Mouse (Mus musculus) E14TG2a.4 (cell line): Measurements from ENCODE around the gene Schip1.
A peak's percentile ranks its signal among the peaks of the same experiment; 100 is the strongest.

Experiments
- H3K27me3 ChIP-seq: 2 replicates; pipeline ENCODE4 v1.6.1; 2014; ENCODE audit warnings: low read length, control low read depth; ENCODE audit not compliant: insufficient read depth
- H3K36me3 ChIP-seq: 2 replicates; pipeline ENCODE4 v1.6.1; 2014; ENCODE audit warnings: low read length, control low read depth; ENCODE audit not compliant: insufficient read depth
- H3K4me1 ChIP-seq: replicated peaks from 2 replicates; pipeline ENCODE4 v1.6.1; 2014; ENCODE audit warnings: low read depth, low read length, control low read depth
- H3K4me3 ChIP-seq: replicated peaks from 2 replicates; pipeline ENCODE4 v1.5.1; 2014; ENCODE audit warnings: mild to moderate bottlenecking, low read length
- H3K9me3 ChIP-seq: 2 replicates; pipeline ENCODE4 v1.6.1; 2014; ENCODE audit warnings: low read length, control low read depth
- CTCF ChIP-seq: conservative IDR thresholded peaks from 2 replicates; pipeline ENCODE4 v1.5.1; 2014; ENCODE audit warnings: low read length
- NANOG ChIP-seq: IDR thresholded peaks from 2 replicates; pipeline ENCODE4 v1.6.1; 2014; ENCODE audit warnings: borderline replicate concordance, low read length, mixed read lengths
- POU5F1 ChIP-seq: IDR thresholded peaks from 2 replicates; pipeline ENCODE4 v1.6.1; 2014; ENCODE audit warnings: low read length, borderline replicate concordance

Gene Schip1

DNA sequence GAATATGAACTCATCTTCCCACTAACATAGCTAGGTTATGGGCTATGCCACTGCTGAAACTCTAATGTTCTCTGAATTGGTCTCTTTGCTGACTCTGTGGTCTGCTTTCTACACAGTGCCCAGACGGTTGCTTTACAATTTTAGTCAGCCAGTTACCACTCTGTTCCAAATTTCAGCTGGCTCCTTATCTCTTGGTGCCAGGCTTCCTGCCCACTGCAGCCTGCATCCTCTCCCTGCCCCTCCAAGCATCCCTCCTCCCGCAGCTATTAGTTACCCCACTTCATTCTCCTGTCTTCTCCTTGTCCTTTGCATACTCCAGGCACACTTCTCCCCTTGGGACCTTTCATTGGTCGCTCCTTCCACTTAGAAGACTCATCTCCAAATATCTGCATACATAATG is 96.2 kb downstream of the Schip1 start:
- no peaks in the 10 kb centered on the region for H3K36me3 ChIP-seq
- no peaks in the 10 kb centered on the region for H3K4me1 ChIP-seq
- peaks cover 3% of the 10 kb centered on the region; the same call in 1 of the 2 replicates for H3K9me3 ChIP-seq
- H3K4me3 ChIP-seq, result no peak overlapping the region
- no peak for TF ChIP-seq CTCF
- TF ChIP-seq NANOG, result no peak
- TF ChIP-seq POU5F1, result no peak
- H3K27me3 ChIP-seq, result no peaks in the 10 kb centered on the region

DNA sequence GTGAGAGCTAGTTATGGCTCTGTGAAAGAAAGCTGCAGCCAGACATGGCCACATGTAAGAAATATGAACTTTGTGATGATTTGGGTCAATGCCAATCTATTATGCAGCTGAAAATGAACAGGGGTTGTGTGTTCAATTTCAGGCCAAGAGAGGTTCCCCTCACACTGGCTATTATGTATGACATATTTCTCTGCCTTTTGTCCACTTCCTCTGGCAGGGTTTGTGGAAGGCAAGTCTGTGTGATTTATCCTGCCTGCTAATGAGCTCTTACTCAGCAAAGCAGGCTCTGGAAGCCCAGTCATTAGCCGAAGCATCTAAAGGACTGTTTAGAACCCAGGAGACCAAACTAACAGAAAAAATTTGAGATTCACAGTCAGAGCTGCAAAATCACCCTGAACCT is 113.6 kb downstream of the Schip1 start:
- Histone ChIP-seq H3K36me3 (no peaks in the 10 kb centered on the region), H3K27me3 (no peaks in the 10 kb centered on the region), H3K4me1 (no peaks in the 10 kb centered on the region), H3K9me3 (no peaks in the 10 kb centered on the region), H3K4me3 (no peak overlapping the region)
- TF ChIP-seq NANOG (no peak), POU5F1 (no peak)

DNA sequence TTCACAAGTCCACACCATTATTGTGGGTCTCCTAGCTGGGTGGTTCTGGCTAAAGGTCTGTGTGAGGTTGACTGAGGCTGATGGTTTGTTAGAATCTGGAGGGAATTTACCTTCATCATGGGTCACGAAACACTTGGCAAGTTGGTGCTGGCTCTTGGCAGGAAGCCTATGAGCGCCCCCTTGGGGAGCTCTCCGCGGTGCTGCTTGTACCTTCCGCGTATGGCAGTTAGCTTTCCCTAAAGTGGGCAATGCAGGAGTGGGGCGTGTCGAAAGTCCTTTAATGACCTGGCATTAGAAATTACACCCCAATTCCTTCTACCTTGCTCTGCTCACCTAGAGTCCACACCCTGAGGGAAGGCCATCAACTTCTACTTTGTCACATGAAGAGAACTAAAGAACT is 122.9 kb downstream of the Schip1 start:
- Histone ChIP-seq H3K36me3 (no peaks in the 10 kb centered on the region), H3K27me3 (no peaks in the 10 kb centered on the region), H3K4me1 (no peaks in the 10 kb centered on the region), H3K4me3 (no peak overlapping the region), H3K9me3 (no peaks in the 10 kb centered on the region)
- TF ChIP-seq NANOG (no peak), CTCF (peak; percentile 16; the same call in 1 of the 2 replicates), POU5F1 (no peak)

DNA sequence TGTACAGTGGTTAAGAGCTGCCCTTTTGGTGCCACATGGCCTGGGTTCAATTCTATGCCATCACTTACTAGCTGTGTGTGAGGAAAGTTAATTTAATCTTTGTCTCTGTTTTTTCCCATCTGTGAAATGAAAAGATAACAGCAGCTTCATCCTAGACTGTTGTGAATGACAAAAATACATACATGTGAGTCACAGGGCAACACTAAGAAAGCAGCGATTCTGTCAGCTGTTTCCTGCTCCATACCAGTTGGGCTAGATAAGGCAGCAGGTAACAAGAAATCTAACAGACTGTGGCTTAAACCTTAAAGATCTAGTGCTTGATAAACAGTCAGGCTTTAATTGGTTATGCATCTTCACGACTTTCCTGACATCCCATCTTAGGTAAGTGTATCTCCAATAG is 124.5 kb downstream of the Schip1 start:
- no peaks in the 10 kb centered on the region for H3K27me3 ChIP-seq
- no peak for TF ChIP-seq POU5F1
- TF ChIP-seq CTCF, result no peak
- TF ChIP-seq NANOG, result no peak
- no peak overlapping the region for H3K4me3 ChIP-seq

DNA sequence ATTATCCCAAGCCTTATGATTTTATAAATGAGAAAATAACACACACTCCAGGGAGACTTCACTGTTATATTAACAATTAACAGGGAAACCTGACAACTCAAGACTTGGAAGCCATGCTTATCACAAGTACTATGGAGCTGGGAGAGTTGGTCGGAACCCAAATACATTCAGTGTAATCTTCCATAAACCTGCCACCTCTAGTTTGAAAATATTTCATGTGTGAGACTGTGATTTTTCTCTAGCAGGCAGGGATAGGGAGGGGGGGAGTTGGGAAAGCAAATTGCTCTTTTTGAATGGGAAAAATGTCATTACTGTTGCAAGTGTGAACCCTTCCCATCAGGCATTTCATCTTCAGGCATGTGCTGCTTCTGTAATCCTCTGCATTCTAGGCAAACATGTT is 132.3 kb downstream of the Schip1 start:
- TF ChIP-seq CTCF (no peak), NANOG (no peak), POU5F1 (no peak)
- Histone ChIP-seq H3K9me3 (no peaks in the 10 kb centered on the region), H3K4me3 (no peak overlapping the region), H3K27me3 (no peaks in the 10 kb centered on the region), H3K4me1 (no peaks in the 10 kb centered on the region), H3K36me3 (no peaks in the 10 kb centered on the region)

More for the DNA sequence above, 124.5 kb downstream of the Schip1 start:
- H3K4me1 ChIP-seq, result no peaks in the 10 kb centered on the region
- no peaks in the 10 kb centered on the region for H3K9me3 ChIP-seq
- no peaks in the 10 kb centered on the region for H3K36me3 ChIP-seq

DNA sequence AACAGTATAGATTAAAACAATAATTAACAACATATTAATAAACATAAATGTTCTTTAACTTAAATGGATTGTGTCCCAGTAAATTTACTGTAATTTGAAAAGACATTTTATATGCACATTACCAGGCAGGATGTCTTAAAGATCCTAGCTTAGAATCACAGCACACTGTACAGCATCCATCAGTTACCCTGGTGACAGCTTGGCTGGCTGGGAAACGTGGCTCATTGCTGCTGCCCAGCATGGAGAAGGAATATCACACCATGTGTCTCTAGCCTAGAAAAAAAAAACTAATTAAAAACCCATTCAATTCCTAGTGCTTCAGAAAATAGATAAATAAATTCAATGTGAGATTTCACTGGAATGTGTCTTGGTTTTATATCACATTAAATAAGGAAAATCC is 136.6 kb downstream of the Schip1 start:
- H3K4me1 ChIP-seq, result no peaks in the 10 kb centered on the region
- no peak for TF ChIP-seq NANOG
- TF ChIP-seq CTCF, result no peak
- TF ChIP-seq POU5F1, result no peak
- no peaks in the 10 kb centered on the region for H3K27me3 ChIP-seq
- H3K4me3 ChIP-seq, result no peak overlapping the region
- H3K9me3 ChIP-seq, result no peaks in the 10 kb centered on the region
- no peaks in the 10 kb centered on the region for H3K36me3 ChIP-seq

DNA sequence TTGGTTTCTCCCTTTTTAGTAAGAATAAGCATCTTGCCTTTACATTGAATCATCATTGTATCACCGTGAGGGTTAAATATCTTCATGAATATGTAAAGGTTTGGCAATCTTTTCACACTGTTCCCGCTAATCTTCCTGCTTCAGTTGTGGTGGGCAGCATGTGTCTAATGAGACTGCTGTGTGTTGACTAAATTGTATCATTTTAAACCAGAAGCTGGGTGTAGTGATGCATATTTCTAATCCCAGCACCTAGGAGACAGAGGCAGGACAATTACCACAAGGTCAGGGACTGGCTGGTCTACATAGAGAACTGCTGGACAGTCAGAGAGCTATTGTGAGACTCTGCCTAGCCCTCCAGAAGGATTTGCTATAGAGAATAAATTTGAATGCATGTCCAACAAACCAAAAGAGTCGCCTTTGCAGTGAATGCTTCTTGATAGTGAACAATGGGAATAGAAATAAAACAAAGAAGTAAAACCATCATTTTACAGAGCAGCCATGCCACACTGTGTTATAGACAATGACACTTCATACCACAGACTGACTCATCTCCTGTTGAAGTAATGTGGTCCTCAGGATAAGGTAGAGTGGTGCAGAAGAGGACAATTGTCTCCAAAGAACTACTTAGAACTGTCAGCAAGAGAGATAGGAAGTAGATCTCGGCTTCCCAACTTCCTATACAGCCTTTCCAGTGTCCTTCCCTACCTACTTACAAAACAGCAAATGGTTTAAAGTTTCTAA is 137.7 kb downstream of the Schip1 start:
- no peaks in the 10 kb centered on the region for H3K36me3 ChIP-seq
- H3K4me1 ChIP-seq, result no peaks in the 10 kb centered on the region
- no peaks in the 10 kb centered on the region for H3K9me3 ChIP-seq
- no peak for TF ChIP-seq POU5F1
- no peak overlapping the region for H3K4me3 ChIP-seq
- no peaks in the 10 kb centered on the region for H3K27me3 ChIP-seq

DNA sequence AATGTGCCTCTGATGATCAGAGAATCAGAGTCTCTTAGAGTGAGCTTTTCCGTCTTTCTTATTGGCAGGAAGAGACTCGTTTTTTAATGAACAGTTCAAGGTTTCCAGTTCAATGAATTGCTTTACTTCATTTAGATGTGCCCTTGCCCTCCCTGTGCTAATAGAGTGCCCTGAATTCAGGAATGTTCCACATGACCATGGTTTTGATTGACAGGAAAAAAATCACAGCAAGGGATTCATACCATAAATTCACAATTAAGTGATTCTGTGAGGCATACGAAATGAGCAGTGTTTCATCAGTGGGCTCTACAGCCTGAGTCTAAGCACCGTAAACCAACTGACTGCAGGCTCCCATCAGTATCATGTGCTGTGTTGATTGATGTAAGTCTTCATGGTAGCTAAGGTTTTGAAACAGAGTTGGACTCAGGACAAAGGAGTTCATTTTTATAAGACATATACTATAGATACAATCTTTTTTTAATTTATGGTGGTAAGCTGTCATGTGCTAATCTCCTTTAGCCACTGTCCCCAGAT is 139.4 kb downstream of the Schip1 start:
- H3K27me3 ChIP-seq, result no peaks in the 10 kb centered on the region
- H3K9me3 ChIP-seq, result no peaks in the 10 kb centered on the region

DNA sequence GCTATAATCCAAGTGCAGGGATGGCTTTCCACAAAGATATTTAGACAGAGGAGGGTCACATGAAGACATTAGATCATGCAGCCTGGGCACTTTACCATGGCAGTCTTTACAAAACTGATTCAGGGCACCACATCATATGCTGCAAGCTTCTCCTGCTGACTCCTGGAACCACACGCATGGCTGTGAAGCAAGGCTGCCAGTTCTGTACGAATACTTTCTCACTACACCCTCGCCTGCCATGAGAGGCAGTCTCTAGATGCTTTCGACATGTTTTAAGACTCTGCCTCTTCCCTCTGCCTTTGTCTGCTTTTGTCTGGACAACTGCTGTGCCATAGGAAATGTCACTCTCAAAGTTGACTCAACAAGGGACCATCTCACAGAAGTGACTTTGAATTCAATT is 145.8 kb downstream of the Schip1 start:
- H3K4me1 ChIP-seq, result no peaks in the 10 kb centered on the region
- TF ChIP-seq NANOG (no peak), POU5F1 (no peak), CTCF (no peak)
- H3K27me3 ChIP-seq, result no peaks in the 10 kb centered on the region
- no peaks in the 10 kb centered on the region for H3K36me3 ChIP-seq
- H3K9me3 ChIP-seq, result no peaks in the 10 kb centered on the region
- no peak overlapping the region for H3K4me3 ChIP-seq

More for the DNA sequence above, 139.4 kb downstream of the Schip1 start:
- Histone ChIP-seq H3K4me3 (no peak overlapping the region), H3K4me1 (no peaks in the 10 kb centered on the region), H3K36me3 (no peaks in the 10 kb centered on the region)
- no peak for TF ChIP-seq NANOG
